Mouse (Mus musculus) thymus, postnatal 0 days (tissue): Measurements from ENCODE around the gene Wbp1. TPM values are rescaled to one million over a fixed set of nuclear protein-coding genes. Genes with fewer than 3 reads are reported as not detected.

Experiments
- DNase-seq: peaks from one replicate; pipeline ENCODE4 v3.0.0-alpha.2; 2015; ENCODE audit warnings: low spot score
- polyA plus RNA-seq: library from polyadenylated mRNA; unstranded; fragments of >200 nt; fragmentation: Nextera tagmentation; extraction: Ambion mirVana; gene quantifications from 2 replicates; pipeline ENCODE4 v1.2.1, GENCODE M21; 2015

Wbp1 gene
- polyA plus RNA-seq, result 69.7 and 71.1 TPM in 2 replicates

GRCm38 (mm10) chr6:83120930-83121862 is at the start of gene Wbp1:
TSS of gene Wbp1 (minus strand) at chr6:83121559.
- DNase-seq, result peak; percentile 97

- no peak for DNase-seq
These were observed 49.7 kb upstream of the Wbp1 start for GRCm38 (mm10) chr6:83171063-83171462.

GRCm38 (mm10) chr6:83169872-83170271 is 48.5 kb upstream of the Wbp1 start:
- DNase-seq, result no peak

DNA sequence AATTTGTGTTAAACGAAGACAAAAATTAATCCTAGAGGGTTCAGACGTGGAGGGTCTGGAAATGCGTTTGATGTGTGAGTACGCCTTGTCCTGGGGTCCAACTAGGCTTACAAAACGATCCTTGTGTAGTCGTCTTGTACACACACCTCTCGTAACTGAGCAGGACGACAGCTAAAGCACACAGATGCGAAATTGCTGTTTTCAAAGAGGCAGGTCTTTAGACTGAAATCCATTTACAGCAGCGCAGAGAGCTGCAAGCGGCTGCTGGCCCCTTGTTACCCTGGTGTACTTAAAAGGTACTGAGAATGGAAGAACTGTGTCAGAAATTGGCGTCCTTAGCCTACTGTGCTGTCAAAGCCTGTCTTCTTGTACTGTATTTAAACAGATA is 44.9 kb upstream of the Wbp1 start:
- peak; percentile 42 for DNase-seq

GRCm38 (mm10) chr6:83165607-83166242 is 44.4 kb upstream of the Wbp1 start, which contains the start of gene Dctn1:
TSS of gene Dctn1 (plus strand) at chr6:83165920.
- peak; percentile 95 for DNase-seq

DNA sequence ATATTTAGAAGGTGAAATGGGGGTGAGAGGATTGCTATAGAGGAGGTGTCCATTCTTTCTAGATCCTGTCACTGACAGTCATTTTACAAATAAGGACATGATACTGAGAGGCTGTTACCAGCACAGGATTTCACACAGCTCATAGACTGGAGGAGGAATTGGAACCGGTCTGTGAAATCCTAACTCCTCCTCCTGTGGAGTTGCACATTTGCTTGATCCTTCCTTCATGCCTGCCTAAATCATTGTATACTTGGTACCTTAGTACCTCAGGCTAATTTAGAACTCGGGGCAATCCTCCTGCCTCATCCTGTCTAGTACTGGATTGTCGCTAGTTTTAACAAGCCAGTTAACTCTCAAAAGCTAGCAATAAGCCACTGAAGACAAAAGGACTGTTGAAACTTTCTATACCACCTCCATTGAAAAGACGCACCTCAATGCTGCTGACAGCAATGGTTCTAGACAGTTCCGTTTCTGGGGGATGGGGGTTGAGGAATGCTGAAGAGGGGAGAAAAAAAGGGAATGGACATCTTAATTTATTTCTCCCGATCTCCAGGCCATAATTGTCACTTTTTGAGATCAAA is 43.8 kb upstream of the Wbp1 start:
- no peak for DNase-seq

GRCm38 (mm10) chr6:83162701-83163100 is 41.3 kb upstream of the Wbp1 start:
- DNase-seq, result peak; percentile 70

DNA sequence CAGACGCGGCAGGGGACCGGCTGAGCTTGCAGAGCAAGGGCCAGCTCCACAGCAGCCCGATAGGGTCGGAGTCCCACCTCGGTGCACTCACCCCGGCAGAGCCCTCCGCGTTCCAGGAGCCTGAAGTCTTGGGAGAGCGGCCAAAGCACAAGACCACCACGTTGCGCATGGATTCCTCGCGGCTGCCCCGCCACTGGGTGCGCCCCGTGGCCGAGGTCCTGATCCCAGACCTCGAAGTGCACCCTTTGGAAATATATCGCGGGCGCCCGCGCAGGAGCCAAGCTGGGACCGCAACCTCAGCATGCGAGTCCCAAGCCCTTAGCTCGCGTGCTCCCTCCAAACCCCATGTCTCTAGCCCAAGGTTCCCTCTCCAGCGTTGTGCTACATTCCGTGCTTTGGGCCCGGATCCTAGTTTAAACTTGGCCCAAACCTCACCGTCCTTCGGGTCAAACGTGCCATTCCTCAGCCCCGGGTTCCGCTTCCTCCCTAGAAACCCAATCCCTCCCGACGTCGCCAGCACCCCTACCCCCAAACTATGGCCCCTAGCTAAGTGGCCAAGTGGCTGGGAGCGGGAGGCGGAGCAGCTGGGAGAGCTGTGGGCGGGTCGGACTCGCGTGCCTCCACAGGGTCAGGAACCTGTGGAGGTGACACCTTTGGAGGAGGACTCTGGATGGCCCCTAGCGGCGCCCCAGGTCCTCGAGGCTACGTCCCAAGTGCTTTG is 40.7 kb upstream of the Wbp1 start:
- DNase-seq, result no peak

DNA sequence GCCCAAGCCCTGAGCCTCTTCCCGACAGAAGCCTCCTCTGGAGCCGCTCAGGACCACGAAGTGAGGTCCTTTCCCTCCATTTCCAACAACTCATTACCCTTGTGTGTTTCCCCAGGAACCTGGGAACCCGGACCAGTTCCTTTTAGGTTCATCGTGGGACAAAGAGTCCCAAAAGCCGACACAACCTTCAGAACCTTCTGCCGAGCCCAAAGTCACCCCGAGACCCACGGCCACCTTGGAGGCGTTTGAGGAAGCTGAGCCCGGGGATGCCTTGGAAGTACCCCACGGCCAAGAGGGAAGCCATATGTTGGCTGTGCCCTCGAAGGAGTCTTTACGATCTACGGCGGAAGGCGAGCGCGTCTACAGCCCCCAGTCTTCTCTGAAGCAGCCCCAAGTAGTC is 40.1 kb upstream of the Wbp1 start:
- DNase-seq, result no peak

DNA sequence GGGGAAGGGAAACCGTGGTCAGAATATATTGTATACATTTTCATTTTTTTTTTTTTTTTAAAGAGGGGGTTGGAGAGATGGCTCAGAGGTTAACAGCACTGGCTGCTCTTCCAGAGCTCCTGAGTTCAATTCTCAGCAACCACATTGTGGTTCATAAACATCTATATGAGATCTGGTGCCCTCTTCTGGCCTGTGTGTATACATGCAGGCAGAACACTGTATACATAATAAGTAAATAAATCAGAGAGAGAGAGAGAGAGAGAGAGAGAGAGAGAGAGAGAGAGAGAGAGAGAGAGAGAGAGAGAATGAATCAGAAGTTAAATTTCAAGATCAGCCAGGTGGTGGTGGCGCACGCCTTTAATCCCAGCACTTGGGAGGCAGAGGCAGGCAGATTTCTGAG is 38.1 kb upstream of the Wbp1 start:
- DNase-seq, result peak; percentile 73

- peak; percentile 57 for DNase-seq
These were observed 34.9 kb upstream of the Wbp1 start, which contains the start of the genes Wdr54 and 1700003E16Rik for GRCm38 (mm10) chr6:83156259-83156684. TSS of gene Wdr54 (minus strand) at chr6:83156397. TSS of gene 1700003E16Rik (plus strand) at chr6:83156404.

GRCm38 (mm10) chr6:83155552-83156238 is 34.3 kb upstream of the Wbp1 start:
- no peak for DNase-seq

GRCm38 (mm10) chr6:83153485-83153884 is 32.1 kb upstream of the Wbp1 start:
- no peak for DNase-seq

DNA sequence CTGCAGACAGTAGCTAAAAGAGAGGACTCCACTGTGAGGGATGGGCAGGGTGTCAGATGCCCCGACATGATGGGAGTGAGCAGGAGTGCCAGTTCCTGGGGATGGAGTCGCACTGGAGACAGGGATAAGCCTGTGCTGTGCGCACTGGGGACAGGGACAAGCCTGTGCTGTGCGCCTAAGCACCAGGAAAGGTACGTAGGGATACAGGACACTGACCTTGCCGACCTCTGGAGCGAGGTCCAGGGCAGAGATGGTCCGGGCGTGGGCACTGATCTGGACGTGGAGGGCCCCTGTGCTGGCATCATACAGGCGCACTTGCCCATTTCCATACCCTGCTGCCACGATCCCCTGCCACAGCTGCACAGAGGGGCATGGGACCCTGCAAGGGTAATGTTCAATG is 31.7 kb upstream of the Wbp1 start:
- DNase-seq, result no peak

- no peak for DNase-seq
These were observed 30.4 kb upstream of the Wbp1 start for GRCm38 (mm10) chr6:83151721-83152120.

DNA sequence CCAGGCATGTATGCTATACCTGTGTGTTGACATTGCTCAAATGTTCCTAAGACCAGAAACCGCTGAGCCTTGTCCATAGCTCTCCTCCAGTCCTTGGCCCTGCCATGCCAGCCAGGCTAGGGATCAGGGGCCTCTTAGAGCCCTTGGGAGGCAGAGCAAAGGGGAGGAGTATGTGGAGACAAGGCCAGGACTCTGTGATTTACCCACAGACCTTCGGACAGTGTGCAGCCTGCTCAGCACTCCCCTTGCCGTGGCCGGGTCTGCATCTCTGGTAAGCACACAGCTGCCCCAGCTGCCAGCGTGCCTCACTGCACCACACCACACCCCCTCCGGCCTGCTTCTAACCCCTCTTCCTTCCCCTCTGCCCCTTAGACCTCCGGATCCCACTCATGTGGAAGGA is 25.9 kb upstream of the Wbp1 start:
- no peak for DNase-seq

DNA sequence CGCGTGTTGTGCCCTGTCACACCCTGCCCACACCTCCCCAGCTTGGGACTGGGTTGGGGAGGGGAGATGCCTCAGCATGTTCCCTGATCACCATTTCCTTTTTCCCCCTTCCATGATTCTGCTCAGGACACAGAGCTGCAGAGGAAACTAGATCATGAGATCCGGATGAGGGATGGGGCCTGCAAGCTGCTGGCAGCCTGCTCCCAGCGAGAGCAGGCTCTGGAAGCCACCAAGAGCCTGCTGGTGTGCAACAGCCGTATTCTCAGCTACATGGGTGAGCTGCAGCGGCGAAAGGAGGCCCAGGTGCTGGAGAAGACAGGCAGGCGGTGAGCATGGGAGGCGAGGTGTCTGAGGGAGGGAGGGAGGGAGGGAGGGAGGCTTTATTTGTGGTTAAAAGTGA is 24.4 kb upstream of the Wbp1 start:
- no peak for DNase-seq

DNA sequence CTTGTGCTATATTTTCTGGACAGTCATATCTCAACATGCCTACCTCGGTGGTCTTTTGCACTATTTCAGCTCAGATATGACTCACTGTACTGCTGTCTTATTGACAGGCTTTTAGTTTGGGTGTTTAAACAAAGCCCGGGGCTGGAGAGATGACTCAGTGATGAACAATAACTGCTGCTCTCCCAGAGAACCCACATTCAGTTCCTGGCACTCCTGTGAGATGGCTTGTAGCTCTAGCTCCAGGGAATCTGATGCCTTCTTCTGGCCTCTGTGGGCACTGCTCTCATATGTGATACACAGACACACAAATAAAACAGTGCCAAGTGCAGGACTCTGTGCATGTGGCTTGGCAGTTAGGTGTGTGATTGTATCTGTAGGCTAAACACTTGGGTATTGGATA is 23.9 kb upstream of the Wbp1 start:
- no peak for DNase-seq

- no peak for DNase-seq
These were observed 21.5 kb upstream of the Wbp1 start for GRCm38 (mm10) chr6:83142886-83143285.

DNA sequence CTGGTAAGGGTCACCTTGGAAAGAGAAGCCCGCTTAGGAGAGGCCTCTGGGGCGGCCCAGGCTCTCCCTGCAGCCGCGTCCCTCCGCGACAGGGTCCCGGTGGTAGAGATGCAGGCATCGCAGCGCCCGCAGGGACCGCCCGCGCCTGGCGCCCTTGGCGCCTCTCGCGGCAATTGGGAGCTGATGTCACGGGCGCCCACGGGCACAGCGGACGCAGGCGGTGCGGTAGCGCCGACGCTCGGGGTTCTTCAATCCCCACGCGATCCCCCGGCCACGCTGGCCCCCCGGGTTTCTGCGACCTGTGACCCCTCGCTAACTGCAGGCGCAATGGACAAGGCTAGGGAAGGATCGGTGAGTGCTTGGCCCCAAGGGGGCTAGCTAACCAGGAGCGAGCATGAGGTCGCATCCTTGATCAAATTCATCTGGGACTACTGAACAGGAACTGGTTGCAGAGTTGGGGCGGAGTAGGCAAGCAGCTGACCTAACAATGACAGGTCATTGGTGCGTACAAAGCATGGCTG is 20.9 kb upstream of the Wbp1 start:
- no peak for DNase-seq
